Mouse (Mus musculus) liver (tissue): ENCODE measurements around the gene Pcca.

ENCODE experiments used
- DNase-seq: peaks from one replicate; pipeline ENCODE4 v3.0.0-alpha.2; 2020; ENCODE audit warnings: mixed read lengths

Pcca gene

GRCm38 (mm10) chr14:122751552-122751951, 217.4 kb downstream of the Pcca start:
- DNase-seq, result no peak

- DNase-seq, result no peak
These were observed 219.2 kb downstream of the Pcca start for GRCm38 (mm10) chr14:122753278-122753677.

- DNase-seq, result no peak
These were observed 220.2 kb downstream of the Pcca start for GRCm38 (mm10) chr14:122754311-122754710.

- DNase-seq, result no peak
These were observed 221.4 kb downstream of the Pcca start for GRCm38 (mm10) chr14:122755559-122755958.

GRCm38 (mm10) chr14:122756671-122757070, 222.5 kb downstream of the Pcca start:
- DNase-seq, result no peak

- no peak for DNase-seq
These were observed 225.8 kb downstream of the Pcca start for GRCm38 (mm10) chr14:122759890-122760289.

- no peak for DNase-seq
These were observed 226.7 kb downstream of the Pcca start for GRCm38 (mm10) chr14:122760803-122761202.

- no peak for DNase-seq
These were observed 228.5 kb downstream of the Pcca start for GRCm38 (mm10) chr14:122762603-122763002.

GRCm38 (mm10) chr14:122765951-122766350, 231.8 kb downstream of the Pcca start:
- no peak for DNase-seq

GRCm38 (mm10) chr14:122766448-122766847, 232.3 kb downstream of the Pcca start:
- DNase-seq, result no peak

GRCm38 (mm10) chr14:122784701-122785100, 250.6 kb downstream of the Pcca start:
- no peak for DNase-seq

- DNase-seq, result no peak
These were observed 254.1 kb downstream of the Pcca start for GRCm38 (mm10) chr14:122788199-122788598.

GRCm38 (mm10) chr14:122790111-122790510, 256.0 kb downstream of the Pcca start:
- no peak for DNase-seq

- no peak for DNase-seq
These were observed 259.2 kb downstream of the Pcca start for GRCm38 (mm10) chr14:122793368-122793767.

- no peak for DNase-seq
These were observed 266.2 kb downstream of the Pcca start for GRCm38 (mm10) chr14:122800296-122800695.

- no peak for DNase-seq
These were observed 286.9 kb downstream of the Pcca start for GRCm38 (mm10) chr14:122821002-122821401.

- no peak for DNase-seq
These were observed 289.7 kb downstream of the Pcca start for GRCm38 (mm10) chr14:122823791-122824190.

GRCm38 (mm10) chr14:122825464-122825863, 291.3 kb downstream of the Pcca start:
- no peak for DNase-seq

- no peak for DNase-seq
These were observed 296.3 kb downstream of the Pcca start for GRCm38 (mm10) chr14:122830433-122830832.

- no peak for DNase-seq
These were observed 299.5 kb downstream of the Pcca start for GRCm38 (mm10) chr14:122833666-122834065.

- DNase-seq, result no peak
These were observed 300.6 kb downstream of the Pcca start for GRCm38 (mm10) chr14:122834753-122835152.

GRCm38 (mm10) chr14:122835487-122836190, 301.5 kb downstream of the Pcca start:
- DNase-seq, result no peak

- DNase-seq, result no peak
These were observed 302.1 kb downstream of the Pcca start for GRCm38 (mm10) chr14:122836221-122836620.

GRCm38 (mm10) chr14:122837018-122837417, 302.9 kb downstream of the Pcca start:
- DNase-seq, result no peak

- no peak for DNase-seq
These were observed 318.5 kb downstream of the Pcca start for GRCm38 (mm10) chr14:122852506-122853057.
